Comparison of ENCODE assay signal across 8 mouse cellular contexts in genomic region chr9:108094184-108094941, GRCm38 (mm10). TPM values are rescaled to one million over a fixed set of nuclear protein-coding genes. Genes with fewer than 3 reads are reported as not detected.
DNase-seq lines count a peak whose midpoint lies in the region; ATAC-seq lines count a peak whose summit lies in the region.

Gene Apeh, minus strand, starts transcription at chr9:108094606.

- ATAC-seq in megakaryocyte progenitor cell, adult 5-6 weeks (replicated peaks; ENCODE audit: poor library complexity) = peak; percentile 79

- peak; percentile 92 for DNase-seq in adipocyte (ENCODE audit: low spot score)
- DNase-seq in embryo, embryonic 10 days (ENCODE audit: low spot score) = peak; percentile 94
- DNase-seq in gastrocnemius, postnatal 10 days = peak; percentile 96
- DNase-seq in induced T-regulatory cell, adult 2 months (ENCODE audit: low read depth) = peak; percentile 97
- peak; percentile 77 to 87 for DNase-seq in left cerebral cortex, adult 9 months (ENCODE audit: low spot score in 2 of 2)
- peak; percentile 88 for DNase-seq in right cerebral cortex, postnatal 14 days
- DNase-seq in urinary bladder, postnatal 36 days (ENCODE audit: low spot score in 2 of 2) = peak; percentile 96

RNA-seq across cellular contexts. Expression of gene Apeh, which starts in this region (rescaled TPM):
- total RNA-seq in gastrocnemius, postnatal 10 days (2021) = 10 to 100 TPM; 33.9 to 36.6 TPM
- 45.9 and 64.3 TPM in 2 replicates for total RNA-seq in megakaryocyte progenitor cell, adult 5-6 weeks (2015)
- total RNA-seq in megakaryocyte progenitor cell, adult 5-6 weeks (2017) = 71.0 and 110 TPM in 2 replicates

Comparison
In these comparisons a context has a peak if more than half of its experiments do, and no peak if none do; other contexts are left out.
1. Peak in every context shown above with its lines: DNase-seq and ATAC-seq.